Mouse (Mus musculus): Measurements from ENCODE around the gene Pak1.

Pak1 gene

DNA sequence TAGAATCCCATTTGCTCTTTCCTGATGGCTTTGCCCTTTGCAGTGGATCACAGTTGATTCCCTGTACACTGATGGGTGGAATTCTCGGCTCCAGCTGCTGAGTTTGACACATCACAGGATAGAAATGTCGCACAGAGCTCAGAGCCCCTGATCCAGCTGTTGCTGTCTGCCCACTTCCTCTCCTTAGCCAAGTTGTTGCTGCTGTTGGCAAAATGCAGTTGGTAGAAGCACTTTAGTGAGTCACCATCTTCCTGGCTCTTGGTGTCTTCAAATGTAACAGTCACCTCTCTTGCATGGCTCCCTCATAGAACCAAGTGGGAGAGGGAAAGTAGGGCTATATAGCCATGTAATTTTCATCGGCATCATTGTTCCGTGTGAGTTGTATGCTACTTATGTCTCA lies 11.2 kb upstream of the Pak1 start:
- DNase-seq (ENCODE audit: low read depth, low spot score) = no peak

DNA sequence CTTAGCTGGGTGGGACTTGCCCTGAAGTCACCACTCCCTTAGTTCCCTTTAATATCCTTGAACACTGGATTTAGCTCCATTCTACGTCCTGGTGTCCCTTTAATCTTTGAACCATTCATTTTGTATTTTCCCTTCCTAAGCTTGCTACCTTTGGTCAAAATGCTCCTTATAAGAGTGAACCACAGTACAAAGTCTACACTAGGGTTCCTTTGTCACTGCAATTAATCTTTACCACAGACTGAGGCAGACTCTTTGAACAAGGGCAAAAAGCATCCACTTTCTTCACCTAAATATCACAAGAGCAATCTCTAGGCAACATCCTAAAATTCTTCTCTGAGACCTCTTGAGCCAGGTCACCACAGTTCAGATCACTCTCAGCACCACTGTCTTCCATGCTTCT lies 8.1 kb upstream of the Pak1 start:
- DNase-seq (ENCODE audit: low read depth, low spot score) = no peak

DNA sequence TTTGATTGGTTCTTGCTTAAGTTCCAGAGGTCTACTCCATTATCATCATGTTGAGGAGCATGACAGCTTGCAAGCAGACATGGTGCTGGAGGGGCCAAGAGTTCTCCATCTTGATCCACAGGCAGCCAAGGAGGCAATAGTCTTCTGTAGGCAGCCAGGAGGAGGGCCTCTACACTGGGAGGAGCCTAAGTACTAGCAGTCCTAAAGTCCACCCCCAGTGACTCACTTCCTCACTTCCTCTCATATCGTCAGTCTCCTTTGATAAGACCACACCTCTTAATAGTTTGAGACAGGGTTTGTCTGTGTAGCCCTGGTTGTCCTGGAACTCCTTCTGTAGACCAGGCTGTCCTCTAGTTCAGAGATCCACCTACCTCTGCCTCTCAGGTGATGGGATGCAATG lies 7.5 kb upstream of the Pak1 start:
- DNase-seq (ENCODE audit: low read depth, low spot score) = no peak

GRCm38 (mm10) chr7:97781496-97781895 lies 6.8 kb upstream of the Pak1 start:
- no peak for DNase-seq (ENCODE audit: low read depth, low spot score)

GRCm38 (mm10) chr7:97783523-97783922 lies 4.8 kb upstream of the Pak1 start:
- no peak for DNase-seq (ENCODE audit: low read depth, low spot score)

DNA sequence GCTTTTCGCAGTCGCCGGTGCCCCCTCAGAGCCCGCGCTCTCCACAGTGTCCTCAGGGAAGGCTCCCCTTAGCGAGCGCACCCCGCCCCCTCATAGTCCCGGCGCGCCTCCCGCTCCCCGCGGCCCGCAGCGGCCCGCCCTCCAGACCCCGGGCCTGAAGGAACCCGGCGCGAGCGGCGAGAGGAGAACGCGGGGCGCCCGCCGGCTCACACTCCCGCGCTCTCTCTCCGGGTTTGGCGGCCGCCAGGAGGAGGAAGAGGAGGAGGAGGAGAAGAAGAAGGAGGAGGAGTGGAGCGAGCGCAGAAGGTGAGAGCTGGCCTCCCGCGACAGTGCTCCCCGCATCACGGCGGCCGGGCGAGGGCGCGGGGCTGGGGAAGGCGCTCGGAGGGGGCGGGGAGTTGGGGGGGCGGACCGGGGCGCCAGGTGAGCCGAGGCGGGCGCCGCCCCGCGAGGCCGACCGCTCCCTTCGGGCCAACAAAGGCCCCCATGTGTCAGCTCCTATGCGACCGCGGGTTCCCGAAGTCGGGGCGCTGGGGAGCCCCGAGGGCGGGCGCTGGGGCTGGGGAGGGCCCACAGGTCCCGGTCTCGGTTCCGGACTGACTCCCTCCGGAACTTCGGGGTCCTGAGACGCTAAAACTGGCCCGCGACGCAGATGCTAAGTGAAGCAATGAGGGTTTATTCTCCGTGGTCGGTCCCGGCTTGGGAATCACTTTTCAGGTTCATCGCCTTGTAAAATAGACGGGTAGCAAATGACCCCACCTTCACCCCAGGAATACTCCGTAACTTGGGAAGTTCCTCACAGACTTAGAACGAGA lies 535 bp downstream of the Pak1 start:
- no peak for DNase-seq (ENCODE audit: low read depth, low spot score)

GRCm38 (mm10) chr7:97790272-97790671 lies 1.9 kb downstream of the Pak1 start:
- no peak for DNase-seq (ENCODE audit: low read depth, low spot score)

DNA sequence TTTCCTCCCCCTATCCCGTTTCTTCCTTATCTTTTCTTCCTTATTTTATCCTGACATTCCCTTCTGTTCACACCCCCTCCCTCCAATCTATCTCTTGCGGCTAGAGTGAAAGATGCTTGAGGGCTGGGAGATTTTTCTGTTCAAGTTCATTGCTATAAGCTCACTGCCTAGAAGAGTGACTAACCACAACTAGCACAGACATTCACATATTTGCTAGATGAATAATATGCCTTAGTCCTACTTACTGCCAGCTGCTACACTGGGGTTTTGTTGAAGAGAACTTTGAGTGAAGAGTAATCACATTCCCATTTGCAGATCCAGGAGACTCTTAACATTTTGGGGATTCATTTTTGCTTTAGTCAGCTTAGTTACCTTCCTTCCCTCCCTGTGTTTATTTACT lies 4.0 kb downstream of the Pak1 start:
- no peak for DNase-seq (ENCODE audit: low read depth, low spot score)

DNA sequence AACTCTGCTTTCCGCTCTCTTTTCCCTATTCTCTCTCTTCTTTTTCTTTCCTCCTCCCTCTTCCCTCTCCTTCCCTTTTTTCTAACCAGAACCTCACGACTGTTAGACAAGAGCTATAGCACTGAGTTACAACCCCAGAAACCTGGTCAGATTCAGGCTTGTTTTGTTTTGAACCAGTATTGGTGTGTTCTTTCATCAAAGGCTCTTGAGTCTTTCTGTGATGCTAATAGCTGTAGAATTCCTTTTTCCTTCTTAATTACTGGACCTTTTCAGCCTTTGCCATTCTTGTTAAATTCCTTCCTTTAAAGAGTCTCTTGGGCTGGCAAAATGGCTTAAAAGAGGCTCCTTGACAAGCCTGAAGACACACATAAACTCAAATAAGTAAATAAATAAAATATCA lies 14.8 kb downstream of the Pak1 start:
- DNase-seq (ENCODE audit: low read depth, low spot score) = peak; percentile 68

- peak; percentile 88 for DNase-seq (ENCODE audit: low read depth, low spot score)
Observed at GRCm38 (mm10) chr7:97804245-97805066, 16.1 kb downstream of the Pak1 start.

- no peak for DNase-seq (ENCODE audit: low read depth, low spot score)
Observed at GRCm38 (mm10) chr7:97805067-97805365, 16.7 kb downstream of the Pak1 start.

DNA sequence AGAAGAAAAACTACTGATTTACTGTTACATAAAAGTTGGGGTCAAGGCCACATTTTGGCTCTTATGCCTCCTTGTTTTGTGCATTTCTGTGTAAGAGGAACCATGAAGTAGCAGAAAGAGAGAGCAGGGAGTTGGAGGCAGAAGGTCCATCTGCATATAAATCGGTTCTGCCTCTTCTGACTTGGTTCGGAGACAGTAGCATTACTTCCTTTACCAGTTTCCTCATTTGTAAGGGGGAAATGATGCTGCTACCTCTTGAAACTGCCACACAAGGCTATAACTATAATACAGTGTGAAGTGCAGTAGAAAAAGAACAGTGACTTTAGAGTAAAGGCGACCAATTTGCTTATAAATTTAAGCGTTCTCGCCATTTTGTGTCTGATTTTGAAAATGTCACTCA lies 21.0 kb downstream of the Pak1 start:
- no peak for DNase-seq (ENCODE audit: low read depth, low spot score)

GRCm38 (mm10) chr7:97821875-97822274 lies 33.5 kb downstream of the Pak1 start:
- no peak for DNase-seq (ENCODE audit: low read depth, low spot score)

- DNase-seq (ENCODE audit: low read depth, low spot score) = no peak
Observed at GRCm38 (mm10) chr7:97829091-97829490, 40.8 kb downstream of the Pak1 start.

- DNase-seq (ENCODE audit: low read depth, low spot score) = peak; percentile 59
Observed at GRCm38 (mm10) chr7:97830739-97831138, 42.4 kb downstream of the Pak1 start.

- no peak for DNase-seq (ENCODE audit: low read depth, low spot score)
Observed at GRCm38 (mm10) chr7:97832987-97833386, 44.6 kb downstream of the Pak1 start.

GRCm38 (mm10) chr7:97838574-97838973 lies 50.2 kb downstream of the Pak1 start:
- no peak for DNase-seq (ENCODE audit: low read depth, low spot score)

DNA sequence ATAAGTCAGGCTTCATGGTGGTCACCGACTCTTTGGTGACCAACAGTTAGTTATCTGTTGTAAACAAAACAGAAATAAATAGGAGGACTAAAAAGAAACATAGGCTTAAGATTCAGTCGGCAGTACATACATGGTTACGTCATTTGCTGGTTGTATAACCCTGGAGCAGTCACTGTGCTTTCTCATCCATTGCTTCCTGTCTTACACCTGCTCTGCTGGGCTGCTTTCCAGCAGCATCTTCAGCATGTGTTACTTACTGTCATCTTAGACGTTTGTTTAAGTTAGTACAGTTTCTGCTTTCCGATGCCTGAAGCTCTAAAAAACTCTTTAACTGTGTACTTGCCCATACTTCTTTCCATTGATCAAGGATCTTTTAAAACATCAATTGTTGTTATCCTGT lies 53.0 kb downstream of the Pak1 start:
- no peak for DNase-seq (ENCODE audit: low read depth, low spot score)

GRCm38 (mm10) chr7:97842332-97842731 lies 54.0 kb downstream of the Pak1 start:
- DNase-seq (ENCODE audit: low read depth, low spot score) = no peak

GRCm38 (mm10) chr7:97842806-97843570 lies 54.6 kb downstream of the Pak1 start:
- peak; percentile 89 for DNase-seq (ENCODE audit: low read depth, low spot score)

GRCm38 (mm10) chr7:97844419-97844818 lies 56.1 kb downstream of the Pak1 start:
- DNase-seq (ENCODE audit: low read depth, low spot score) = no peak

GRCm38 (mm10) chr7:97845546-97845945 lies 57.2 kb downstream of the Pak1 start:
- no peak for DNase-seq (ENCODE audit: low read depth, low spot score)

All from ES-CJ7 (cell line).